Mouse (Mus musculus) lung, adult 2 months (tissue): ENCODE results near the gene Lamc3.

ENCODE experiments used
- CTCF ChIP-seq: fragments of 200-500 bp; IDR thresholded peaks from 2 replicates; pipeline ENCODE4 v1.5.1; 2011; ENCODE audit warnings: mild to moderate bottlenecking, low read length, control low read depth; ENCODE audit not compliant: insufficient read depth
- POLR2A ChIP-seq: fragments of 200-500 bp; IDR thresholded peaks from 2 replicates; pipeline ENCODE4 v1.6.1; 2011; ENCODE audit warnings: low read depth, mild to moderate bottlenecking, control low read depth, low read length, borderline replicate concordance; ENCODE audit errors: extremely low read depth

GRCm38 (mm10) chr2:31846692-31847660 lies 40.1 kb upstream of the Lamc3 start:
- TF ChIP-seq CTCF (no peak), POLR2A (no peak)
